In genomic region chr19:60710196-60710595, GRCm38 (mm10) we compare ENCODE assay signal across 27 mouse cellular contexts. TPM values are rescaled to one million over a fixed set of nuclear protein-coding genes. Genes with fewer than 3 reads are reported as not detected.
DNase-seq lines count a peak whose midpoint lies in the region; ATAC-seq and TF ChIP-seq lines count a peak whose summit lies in the region.
"Had no signal": no experiment of that assay in that cellular context is flagged by ENCODE, and none has a peak within 500 bp of the region (broad histone marks: within the 10 kb centered on the region; RNA-seq: fewer than 3 reads in every experiment).

No protein-coding gene starts in this region.

- peaks cover 22% of the 10 kb centered on the region for H3K27me3 ChIP-seq in erythroblast, embryonic 14.5 days (ENCODE audit: control insufficient read depth)
- no peaks in the 10 kb centered on the region for H3K27me3 ChIP-seq in liver, embryonic 13.5 days
- H3K27me3 ChIP-seq in liver, embryonic 15.5 days: peaks cover 3% of the 10 kb centered on the region; the same call in 1 of the 2 replicates
- no peaks in the 10 kb centered on the region for H3K27me3 ChIP-seq in lung, postnatal 0 days (replicated peaks; ENCODE audit: insufficient read depth, low read length)
- H3K27me3 ChIP-seq: forebrain, embryonic 12.5 days; forebrain, embryonic 15.5 days; heart, embryonic 12.5 days; heart, embryonic 15.5 days; hindbrain, embryonic 13.5 days had no signal

- peaks cover 62% of the 10 kb centered on the region for H3K4me1 ChIP-seq in erythroblast, embryonic 14.5 days (ENCODE audit: control insufficient read depth)
- H3K4me1 ChIP-seq in liver, embryonic 13.5 days (replicated peaks): peaks cover 36% of the 10 kb centered on the region
- peaks cover 37% of the 10 kb centered on the region for H3K4me1 ChIP-seq in liver, embryonic 15.5 days (replicated peaks)
- no peaks in the 10 kb centered on the region for H3K4me1 ChIP-seq in lung, postnatal 0 days (ENCODE audit: insufficient read depth, low read depth, low read length)
- H3K4me1 ChIP-seq: forebrain, embryonic 12.5 days; forebrain, embryonic 15.5 days; heart, embryonic 12.5 days; heart, embryonic 15.5 days; hindbrain, embryonic 10.5 days; hindbrain, embryonic 13.5 days had no signal

- ATAC-seq in erythroblast, adult 5-6 weeks (replicated peaks; ENCODE audit: low FRiP score, poor library complexity, severe bottlenecking): no peak
- ATAC-seq in liver, embryonic 13.5 days (ENCODE audit: low read depth): no peak
- peak; percentile 29; the same call in 1 of the 2 replicates for ATAC-seq in liver, embryonic 15.5 days (ENCODE audit: insufficient read depth)
- no peak for ATAC-seq in lung, postnatal 0 days
- ATAC-seq: activated CD4-positive, CD25-positive, alpha-beta regulatory T cell, adult 4 months; forebrain, embryonic 15.5 days; hindbrain, embryonic 16.5 days had no signal

- DNase-seq in liver, embryonic 13.5 days: no peak
- DNase-seq in liver: no peak
- peak; percentile 4 for DNase-seq in A20 (ENCODE audit: low read depth, low spot score)
- DNase-seq in lung, postnatal 0 days (ENCODE audit: low spot score): no peak
- DNase-seq in frontal cortex, postnatal 25 days (ENCODE audit: low spot score in 2 of 2): no peak
- DNase-seq: adrenal gland, postnatal 10 days; adrenal gland, postnatal 36 days; B cell, adult 2 months; cerebellum, adult 18-20 months; cerebellum, adult 9-10 months; cerebellum, postnatal 14 days; gastrocnemius, postnatal 10 days; gastrocnemius, postnatal 36 days; heart, postnatal 10 days; heart, postnatal 36 days had no signal

- H3K4me3 ChIP-seq in erythroblast, embryonic 14.5 days (replicated peaks): peak overlapping the region; percentile 31
- no peak overlapping the region for H3K4me3 ChIP-seq in liver, embryonic 13.5 days (replicated peaks)
- no peak overlapping the region for H3K4me3 ChIP-seq in liver, embryonic 15.5 days (replicated peaks)
- no peak overlapping the region for H3K4me3 ChIP-seq in lung, postnatal 0 days (ENCODE audit: low read depth, low read length)
- H3K4me3 ChIP-seq: forebrain, embryonic 12.5 days; forebrain, embryonic 15.5 days; heart, embryonic 12.5 days; heart, embryonic 15.5 days; hindbrain, embryonic 10.5 days; hindbrain, embryonic 13.5 days had no signal

- no peak for TF ChIP-seq CTCF in lung, postnatal 0 days (IDR thresholded peaks at IDR 0.05)

- H3K27ac ChIP-seq in liver, embryonic 13.5 days: peak overlapping the region; percentile 51
- H3K27ac ChIP-seq in liver, embryonic 15.5 days (replicated peaks): peak overlapping the region; percentile 86
- no peak overlapping the region for H3K27ac ChIP-seq in lung, postnatal 0 days (ENCODE audit: low read length)
- H3K27ac ChIP-seq: forebrain, embryonic 12.5 days; forebrain, embryonic 15.5 days; heart, embryonic 15.5 days; hindbrain, embryonic 10.5 days; hindbrain, embryonic 13.5 days had no signal

- no peaks in the 10 kb centered on the region for H3K9me3 ChIP-seq in erythroblast, embryonic 14.5 days (ENCODE audit: control insufficient read depth, low read length)
- no peaks in the 10 kb centered on the region for H3K9me3 ChIP-seq in liver, embryonic 13.5 days (replicated peaks)
- no peaks in the 10 kb centered on the region for H3K9me3 ChIP-seq in liver, embryonic 15.5 days (replicated peaks)
- H3K9me3 ChIP-seq in lung, postnatal 0 days (ENCODE audit: low read length): no peaks in the 10 kb centered on the region
- H3K9me3 ChIP-seq: forebrain, embryonic 12.5 days; forebrain, embryonic 15.5 days; G1E; heart, embryonic 12.5 days; heart, embryonic 15.5 days; hindbrain, embryonic 10.5 days; hindbrain, embryonic 13.5 days had no signal

- H3K36me3 ChIP-seq in erythroblast, embryonic 14.5 days (ENCODE audit: control insufficient read depth): no peaks in the 10 kb centered on the region; the same call in 1 of the 2 replicates
- no peaks in the 10 kb centered on the region for H3K36me3 ChIP-seq in liver, embryonic 13.5 days
- no peaks in the 10 kb centered on the region for H3K36me3 ChIP-seq in liver, embryonic 15.5 days (replicated peaks)
- no peaks in the 10 kb centered on the region for H3K36me3 ChIP-seq in lung, postnatal 0 days (ENCODE audit: insufficient read depth, low read length)
- H3K36me3 ChIP-seq: forebrain, embryonic 12.5 days; forebrain, embryonic 15.5 days; G1E; heart, embryonic 12.5 days; heart, embryonic 15.5 days; hindbrain, embryonic 10.5 days; hindbrain, embryonic 13.5 days had no signal

- TF ChIP-seq EP300 in lung, postnatal 0 days (IDR thresholded peaks at IDR 0.05): no peak

- 26% methylated on average over 3 of the region's 3 CpGs for WGBS in liver, embryonic 13.5 days (ENCODE audit: insufficient replicate concordance)
- WGBS in liver, embryonic 15.5 days (ENCODE audit: insufficient replicate concordance): 27% methylated on average over 3 of the region's 3 CpGs
- WGBS in lung, postnatal 0 days: 22% methylated on average over 3 of the region's 3 CpGs

- H3K9ac ChIP-seq in liver, embryonic 13.5 days: no peak overlapping the region
- no peak overlapping the region for H3K9ac ChIP-seq in liver, embryonic 15.5 days
- no peak overlapping the region for H3K9ac ChIP-seq in lung, postnatal 0 days (replicated peaks; ENCODE audit: low read depth)
- H3K9ac ChIP-seq: forebrain, embryonic 12.5 days; forebrain, embryonic 15.5 days; heart, embryonic 12.5 days; heart, embryonic 15.5 days; hindbrain, embryonic 13.5 days had no signal

- peak overlapping the region; percentile 45; the same call in 1 of the 2 replicates for H3K4me2 ChIP-seq in liver, embryonic 13.5 days
- peak overlapping the region; percentile 56 for H3K4me2 ChIP-seq in liver, embryonic 15.5 days
- no peak overlapping the region for H3K4me2 ChIP-seq in lung, postnatal 0 days (replicated peaks; ENCODE audit: low read depth, low read length)
- H3K4me2 ChIP-seq: forebrain, embryonic 12.5 days; forebrain, embryonic 15.5 days; heart, embryonic 12.5 days; heart, embryonic 15.5 days; hindbrain, embryonic 13.5 days had no signal

RNA-seq across cellular contexts. Expression of gene Nanos1, which starts 45.6 kb away (rescaled TPM):
- polyA plus RNA-seq in erythroblast, embryonic 14.5 days (2012): 0.60 and 0.95 TPM in 2 replicates
- 0.58 and 1.7 TPM in 2 replicates for total RNA-seq in erythroblast, adult 5-6 weeks (2015; ENCODE audit: low replicate concordance)
- 1.6 and 2.9 TPM in 2 replicates for total RNA-seq in erythroblast, adult 5-6 weeks (2017; ENCODE audit: low replicate concordance)
- polyA plus RNA-seq in liver, embryonic 13.5 days (2015; fragmentation: Nextera tagmentation; extraction: Ambion mirVana): 0.91 and 1.1 TPM in 2 replicates
- 1.2 and 1.3 TPM in 2 replicates for polyA plus RNA-seq in liver, embryonic 15.5 days (2015; fragmentation: Nextera tagmentation; extraction: Ambion mirVana)
- 0.55 and 0.64 TPM in 2 replicates for polyA plus RNA-seq in lung, postnatal 0 days (2015; fragmentation: Nextera tagmentation; extraction: Ambion mirVana)
